Mouse (Mus musculus) ES-E14 (cell line): Measurements from ENCODE around the gene Gm20683. TPM values are rescaled to one million over a fixed set of nuclear protein-coding genes. Genes with fewer than 3 reads are reported as not detected.

ENCODE experiments used
- DNase-seq: peaks from one replicate; pipeline ENCODE4 v3.0.0-alpha.2; 2013; ENCODE audit warnings: low read depth, low spot score
- H3K27ac ChIP-seq: 2 replicates; pipeline ENCODE4 v1.5.1; 2012; ENCODE audit warnings: low read depth, mild to moderate bottlenecking, low read length, moderate library complexity, mixed read lengths; ENCODE audit not compliant: poor library complexity, insufficient read depth, severe bottlenecking
- H3K36me3 ChIP-seq: 2 replicates; pipeline ENCODE4 v1.6.1; 2012; ENCODE audit warnings: mild to moderate bottlenecking, low read length, moderate library complexity, mixed read lengths; ENCODE audit not compliant: control insufficient read depth, poor library complexity, insufficient read depth, severe bottlenecking
- H3K4me1 ChIP-seq, 2 experiments: fragments of 150-350 bp in 1 of 2; sonication (generic) in 1 of 2; 2 replicates each; pipeline ENCODE4 v1.6.1; 2012; ENCODE audit warnings: low read length in 2 of 2, mild to moderate bottlenecking in 1 of 2, mixed read lengths in 1 of 2; ENCODE audit not compliant: control insufficient read depth in 2 of 2, insufficient read depth in 2 of 2, poor library complexity in 1 of 2
- H3K4me3 ChIP-seq, 2 experiments: fragments of 150-350 bp in 1 of 2; sonication (generic) in 1 of 2; 2 replicates each; pipeline ENCODE4 v1.5.1; 2012; ENCODE audit warnings: low read length in 2 of 2, low read depth in 1 of 2, mild to moderate bottlenecking in 1 of 2, mixed read lengths in 1 of 2; ENCODE audit not compliant: insufficient read depth in 1 of 2, poor library complexity in 1 of 2, severe bottlenecking in 1 of 2
- H3K9ac ChIP-seq: 2 replicates; pipeline ENCODE4 v1.6.1; 2012; ENCODE audit warnings: low read depth, mild to moderate bottlenecking, low read length, mixed read lengths; ENCODE audit not compliant: poor library complexity, insufficient read depth, severe bottlenecking
- H3K9me3 ChIP-seq: fragments of 150-350 bp; sonication (generic); 2 replicates; pipeline ENCODE4 v1.6.1; 2012; ENCODE audit warnings: low read depth, mild to moderate bottlenecking, low read length; ENCODE audit not compliant: control insufficient read depth, insufficient read depth
- CHD2 ChIP-seq: IDR thresholded peaks from 2 replicates; pipeline ENCODE4 v1.6.1; 2014; ENCODE audit warnings: mild to moderate bottlenecking, low read depth, low read length, inconsistent platforms
- HCFC1 ChIP-seq: IDR thresholded peaks from 2 replicates; pipeline ENCODE4 v1.6.1; 2012; ENCODE audit warnings: low read length, inconsistent platforms, borderline replicate concordance; ENCODE audit not compliant: insufficient read depth
- MAFK ChIP-seq: IDR thresholded peaks from 2 replicates; pipeline ENCODE4 v1.6.1; 2014; ENCODE audit warnings: mild to moderate bottlenecking, low read depth, low read length, inconsistent platforms; ENCODE audit not compliant: insufficient read depth
- ZC3H11A ChIP-seq: IDR thresholded peaks from 2 replicates; pipeline ENCODE4 v1.6.1; 2012; ENCODE audit warnings: low read depth, mild to moderate bottlenecking, inconsistent platforms, low read length, borderline replicate concordance
- ZNF384 ChIP-seq: IDR thresholded peaks from 2 replicates; pipeline ENCODE4 v1.6.1; 2012; ENCODE audit warnings: low read depth, low read length, inconsistent platforms
- in situ Hi-C, 2 experiments: fragments of 600-800 bp; cut with MboI; formaldehyde crosslinking; loops; one replicate each; pipeline ENCODE4 v1.15.1; 2025; ENCODE audit warnings: low sequenced_read_pairs in 2 of 2, inconsistent platforms in 1 of 2; ENCODE audit not compliant: unreplicated experiment in 2 of 2
- total RNA-seq: library from RNA; depleted of rRNA; stranded (reverse); fragments of 300-350 nt; gene quantifications from 2 replicates; pipeline ENCODE4 v1.2.3, GENCODE M21; 2012; rRNA removed

Gm20683 gene
- 2.0 and 2.7 TPM in 2 replicates for total RNA-seq

- Histone ChIP-seq H3K27ac (no peak within 1 kb of the TSS), H3K36me3 (peaks cover 49% of the 10 kb centered on the region), H3K9me3 (no peaks in the 10 kb centered on the region), H3K9ac (no peak within 1 kb of the TSS), H3K4me3 (no peak within 1 kb of the TSS), H3K4me1 (peaks cover 2 to 14% of the 10 kb centered on the region in 2 experiments; a peak in 1 of 4 replicates)
- DNase-seq = no peak
- in situ Hi-C loops = no loop called here
- no peak for TF ChIP-seq HCFC1
- no peak for TF ChIP-seq MAFK
- no peak for TF ChIP-seq CHD2
- no peak for TF ChIP-seq ZC3H11A
- no peak for TF ChIP-seq ZNF384
Observed at GRCm38 (mm10) chr17:25841117-25841880, at the start of gene Gm20683. TSS of gene Gm20683 (minus strand) at chr17:25841763.

GRCm38 (mm10) chr17:25888837-25889236 is 47.3 kb upstream of the Gm20683 start:
- Histone ChIP-seq H3K36me3 (peaks cover 18% of the 10 kb centered on the region; the same call in 1 of the 2 replicates), H3K9me3 (no peaks in the 10 kb centered on the region), H3K4me1 (peaks cover 3 to 14% of the 10 kb centered on the region in 2 experiments; a peak in 2 of 4 replicates), H3K4me3 (no peak overlapping the region), H3K9ac (no peak overlapping the region), H3K27ac (no peak overlapping the region)
- no peak for TF ChIP-seq ZNF384
- no peak for TF ChIP-seq ZC3H11A
- no peak for TF ChIP-seq CHD2
- TF ChIP-seq MAFK = no peak
- TF ChIP-seq HCFC1 = no peak
- in situ Hi-C loops = no loop called here
- DNase-seq = no peak

- no peak for DNase-seq
- no peak overlapping the region for H3K27ac ChIP-seq
- no peaks in the 10 kb centered on the region for H3K9me3 ChIP-seq
- H3K36me3 ChIP-seq = peaks cover 26% of the 10 kb centered on the region
- in situ Hi-C loops = no loop called here
- H3K4me1 ChIP-seq = peaks cover 3 to 17% of the 10 kb centered on the region in 2 experiments; a peak in 3 of 4 replicates
- TF ChIP-seq ZC3H11A (no peak), MAFK (no peak), HCFC1 (no peak)
- H3K9ac ChIP-seq = no peak overlapping the region
- H3K4me3 ChIP-seq = no peak overlapping the region
Observed at GRCm38 (mm10) chr17:25887467-25887866, 45.9 kb upstream of the Gm20683 start.

GRCm38 (mm10) chr17:25886806-25887205 is 45.2 kb upstream of the Gm20683 start:
- peaks cover 26% of the 10 kb centered on the region for H3K36me3 ChIP-seq
- DNase-seq = no peak

More at GRCm38 (mm10) chr17:25886806-25887205, 45.2 kb upstream of the Gm20683 start:
- Histone ChIP-seq H3K9me3 (no peaks in the 10 kb centered on the region), H3K4me1 (peaks cover 4 to 22% of the 10 kb centered on the region in 2 experiments; a peak in 3 of 4 replicates), H3K9ac (no peak overlapping the region), H3K27ac (no peak overlapping the region), H3K4me3 (no peak overlapping the region)
- no peak for TF ChIP-seq MAFK
- no peak for TF ChIP-seq ZNF384
- TF ChIP-seq CHD2 = no peak
- TF ChIP-seq ZC3H11A = no peak
- TF ChIP-seq HCFC1 = no peak
- in situ Hi-C loops = no loop called here
